Mouse (Mus musculus) G1E (cell line): ENCODE data around the gene Gtpbp3. TPM values are rescaled to one million over a fixed set of nuclear protein-coding genes. Genes with fewer than 3 reads are reported as not detected.

Source experiments
- ATAC-seq: 2 replicates; pipeline ENCODE4 v1.8.0; 2016; ENCODE audit warnings: mild to moderate bottlenecking; ENCODE audit not compliant: insufficient number of reproducible peaks, poor library complexity, low FRiP score, severe bottlenecking; ENCODE audit errors: extremely low read depth
- DNase-seq: peaks from one replicate; pipeline ENCODE4 v3.0.0; 2012; ENCODE audit warnings: low spot score
- H3K27me3 ChIP-seq: 2 replicates; pipeline ENCODE4 v1.6.1; 2012; ENCODE audit warnings: mild to moderate bottlenecking, low read length, inconsistent platforms; ENCODE audit not compliant: insufficient read depth
- H3K36me3 ChIP-seq: replicated peaks from 2 replicates; pipeline ENCODE3; 2012; ENCODE audit warnings: mild to moderate bottlenecking, inconsistent platforms
- H3K4me1 ChIP-seq: 2 replicates; pipeline ENCODE4 v1.6.1; 2012; ENCODE audit warnings: low read depth, low read length, inconsistent platforms, mixed read lengths; ENCODE audit not compliant: insufficient read depth
- H3K4me3 ChIP-seq: 2 replicates; pipeline ENCODE4 v1.5.1; 2012; ENCODE audit warnings: low read depth, mild to moderate bottlenecking, inconsistent platforms, low read length, moderate library complexity, mixed read lengths
- H3K9me3 ChIP-seq: replicated peaks from 2 replicates; pipeline ENCODE4 v1.6.1; 2012; ENCODE audit warnings: inconsistent platforms
- CTCF ChIP-seq: IDR thresholded peaks from 2 replicates; pipeline ENCODE4 v1.5.1; 2012; ENCODE audit warnings: low read depth, low read length, inconsistent platforms, mixed read lengths
- GATA1 ChIP-seq: IDR thresholded peaks from 2 replicates; pipeline ENCODE4 v1.6.1; 2012; ENCODE audit warnings: borderline replicate concordance, low read length, inconsistent platforms, mixed read lengths
- GATA2 ChIP-seq: IDR thresholded peaks from 2 replicates; pipeline ENCODE4 v1.6.1; 2012; ENCODE audit warnings: low read depth, low read length, inconsistent platforms, borderline replicate concordance
- POLR2AphosphoS5 ChIP-seq: IDR thresholded peaks from 2 replicates; pipeline ENCODE4 v1.6.1; 2012; ENCODE audit warnings: low read depth, low read length, inconsistent platforms; ENCODE audit not compliant: insufficient replicate concordance
- TAL1 ChIP-seq: conservative IDR thresholded peaks from 2 replicates; pipeline ENCODE4 v1.6.1; 2012; ENCODE audit warnings: low read depth, low read length, inconsistent platforms, mixed read lengths
- polyA plus RNA-seq: library from polyadenylated mRNA; stranded (reverse); fragments of >175 nt; gene quantifications from 2 replicates; pipeline ENCODE4 v1.2.3, GENCODE M21; 2012
- total RNA-seq, 2 experiments: library from RNA; stranded (forward) in 1 of 2; stranded (reverse) in 1 of 2; fragments of 200-1000 nt in 1 of 2; fragments of >200 nt in 1 of 2; fragmentation: Nextera tagmentation in 1 of 2; gene quantifications; 2 replicates each; pipeline ENCODE4 v1.2.3; 2014 to 2017

The Gtpbp3 gene
- total and polyA plus RNA-seq, 3 experiments, result 6.4 to 26.1 (median 14.6) TPM

DNA sequence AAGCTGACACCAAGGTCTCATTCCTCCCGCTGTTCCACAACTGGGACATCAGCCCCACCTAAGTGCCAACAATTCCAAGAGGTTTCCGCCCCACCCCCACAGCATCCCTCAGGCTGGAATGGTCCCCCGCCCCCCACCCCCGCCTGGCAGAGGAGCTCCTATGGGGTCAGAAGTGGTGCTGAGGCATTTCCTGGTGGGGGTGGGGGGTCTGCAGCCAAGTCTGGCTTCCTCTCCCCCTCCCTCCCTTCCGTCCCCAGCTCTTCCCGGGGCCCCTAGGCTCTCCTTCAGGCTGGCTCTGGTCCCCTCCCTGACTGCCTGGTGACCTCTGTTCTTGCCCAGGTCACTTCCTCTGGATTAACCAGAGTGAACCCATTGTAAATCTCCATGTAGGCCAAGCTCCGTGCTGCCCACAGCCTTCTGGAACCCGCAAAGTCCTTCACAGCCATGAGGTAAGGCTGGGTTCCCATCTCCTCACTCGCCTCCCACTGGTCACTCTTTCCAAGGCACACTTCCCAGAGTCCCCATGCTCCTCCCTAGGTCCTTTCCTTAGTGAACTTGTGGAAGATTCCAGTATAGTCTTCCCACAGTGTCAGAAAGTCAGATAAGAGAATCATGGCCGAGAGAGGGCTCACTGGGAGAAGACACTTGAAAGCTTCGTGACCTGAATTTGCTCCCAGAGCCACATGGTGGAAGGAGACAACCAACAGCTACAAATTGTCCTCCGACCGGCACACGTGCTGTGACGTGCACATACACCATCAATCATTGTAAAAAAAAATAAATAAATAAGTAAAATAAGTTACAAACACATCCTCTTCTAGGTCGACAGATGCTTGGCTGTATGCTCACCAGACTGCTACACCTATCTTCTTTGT lies 11.2 kb downstream of the Gtpbp3 start:
- DNase-seq, result no peak
- H3K4me3 ChIP-seq, result no peak overlapping the region
- H3K9me3 ChIP-seq, result no peaks in the 10 kb centered on the region
- no peak for ATAC-seq
- H3K36me3 ChIP-seq, result peaks cover 25% of the 10 kb centered on the region
- H3K27me3 ChIP-seq, result no peaks in the 10 kb centered on the region
- TF ChIP-seq GATA1 (no peak), CTCF (no peak), GATA2 (no peak), TAL1 (no peak), POLR2AphosphoS5 (no peak)
- H3K4me1 ChIP-seq, result peaks cover 4% of the 10 kb centered on the region; the same call in 1 of the 2 replicates

DNA sequence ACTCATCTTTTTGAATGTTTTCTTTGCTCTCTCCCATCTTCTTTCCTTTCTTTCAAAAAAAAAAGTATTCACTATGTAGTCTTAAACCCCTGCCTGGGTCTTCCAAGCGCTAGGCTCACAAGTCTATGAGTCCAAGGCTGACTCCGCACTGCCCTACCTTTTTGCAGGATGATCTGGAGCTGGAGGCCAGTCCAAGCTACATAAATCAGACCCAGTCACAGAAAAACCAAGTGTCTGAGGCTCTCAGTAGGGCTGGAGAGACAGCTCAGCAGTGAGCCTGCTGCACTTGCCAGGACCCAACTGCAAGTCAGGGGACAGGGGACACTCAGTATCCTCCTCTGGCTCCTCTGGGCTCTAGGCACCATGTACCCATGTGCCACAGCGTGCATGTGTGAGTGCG lies 16.4 kb downstream of the Gtpbp3 start:
- Histone ChIP-seq H3K4me3 (no peak overlapping the region), H3K4me1 (no peaks in the 10 kb centered on the region; the same call in 1 of the 2 replicates), H3K9me3 (no peaks in the 10 kb centered on the region), H3K27me3 (peaks cover 31% of the 10 kb centered on the region), H3K36me3 (no peaks in the 10 kb centered on the region)
- ATAC-seq (no peak), DNase-seq (no peak)
- TF ChIP-seq POLR2AphosphoS5, result no peak

DNA sequence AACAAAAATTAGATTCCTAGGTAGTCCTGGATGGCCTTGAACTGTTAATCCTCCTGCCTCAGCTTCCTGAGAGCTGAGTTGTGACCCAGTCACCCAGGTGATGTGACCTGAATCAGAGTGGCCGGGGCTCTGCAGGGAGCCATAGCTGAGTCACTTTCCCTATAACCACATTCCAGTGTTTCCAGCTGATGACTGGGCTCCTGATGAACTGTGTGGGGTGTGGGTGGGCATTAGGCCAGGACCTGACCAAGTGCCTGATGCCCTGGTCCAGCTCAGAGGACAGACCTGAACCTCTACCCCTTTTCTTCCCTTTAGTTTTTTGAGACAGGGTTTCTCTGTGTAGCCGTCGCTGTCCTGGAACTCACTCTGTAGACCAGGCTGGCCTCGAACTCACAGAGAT lies 17.4 kb downstream of the Gtpbp3 start:
- no peak for TF ChIP-seq GATA1
- TF ChIP-seq CTCF, result no peak
- no peak for TF ChIP-seq POLR2AphosphoS5
- TF ChIP-seq TAL1, result no peak
- TF ChIP-seq GATA2, result no peak
- no peak overlapping the region for H3K4me3 ChIP-seq
- DNase-seq (no peak), ATAC-seq (no peak)
- H3K4me1 ChIP-seq, result no peaks in the 10 kb centered on the region; the same call in 1 of the 2 replicates
- H3K36me3 ChIP-seq, result no peaks in the 10 kb centered on the region
- peaks cover 39% of the 10 kb centered on the region for H3K27me3 ChIP-seq
- H3K9me3 ChIP-seq, result no peaks in the 10 kb centered on the region

DNA sequence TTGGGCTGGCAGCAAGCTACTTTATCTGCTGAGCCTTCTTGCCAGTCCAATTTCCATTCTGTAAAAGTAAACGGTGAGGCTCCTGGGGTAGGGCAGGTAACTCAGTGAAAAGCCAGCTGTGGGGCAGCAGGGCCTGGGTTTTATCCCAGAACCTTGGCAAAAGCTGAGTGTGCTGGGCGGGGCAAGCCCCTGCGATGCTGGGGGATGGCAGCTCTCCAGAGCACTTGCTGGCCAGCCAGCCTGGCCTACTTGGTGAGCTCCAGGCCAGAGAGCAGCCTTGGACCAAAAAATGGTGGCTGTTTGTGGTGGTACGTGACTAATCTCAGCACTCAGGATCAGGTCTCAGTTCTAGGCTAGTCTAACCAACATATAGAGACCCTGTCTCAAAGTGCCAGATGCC lies 18.1 kb downstream of the Gtpbp3 start:
- Histone ChIP-seq H3K36me3 (no peaks in the 10 kb centered on the region), H3K4me1 (no peaks in the 10 kb centered on the region; the same call in 1 of the 2 replicates), H3K27me3 (peaks cover 42% of the 10 kb centered on the region), H3K4me3 (no peak overlapping the region), H3K9me3 (no peaks in the 10 kb centered on the region)
- DNase-seq, result no peak
- no peak for TF ChIP-seq GATA1
- TF ChIP-seq CTCF, result no peak
- no peak for TF ChIP-seq GATA2
- no peak for TF ChIP-seq TAL1
- TF ChIP-seq POLR2AphosphoS5, result no peak
- no peak for ATAC-seq

GRCm38 (mm10) chr8:71507589-71508104 lies 19.7 kb downstream of the Gtpbp3 start:
- Histone ChIP-seq H3K36me3 (no peaks in the 10 kb centered on the region), H3K4me1 (peaks cover 13% of the 10 kb centered on the region), H3K4me3 (0 out of 2 replicates have a peak overlapping the region, but pooled peaks have one; percentile 30), H3K27me3 (peaks cover 53% of the 10 kb centered on the region), H3K9me3 (no peaks in the 10 kb centered on the region)
- TF ChIP-seq GATA1 (no peak), POLR2AphosphoS5 (no peak), CTCF (no peak), GATA2 (no peak), TAL1 (no peak)
- DNase-seq (no peak), ATAC-seq (no peak)

DNA sequence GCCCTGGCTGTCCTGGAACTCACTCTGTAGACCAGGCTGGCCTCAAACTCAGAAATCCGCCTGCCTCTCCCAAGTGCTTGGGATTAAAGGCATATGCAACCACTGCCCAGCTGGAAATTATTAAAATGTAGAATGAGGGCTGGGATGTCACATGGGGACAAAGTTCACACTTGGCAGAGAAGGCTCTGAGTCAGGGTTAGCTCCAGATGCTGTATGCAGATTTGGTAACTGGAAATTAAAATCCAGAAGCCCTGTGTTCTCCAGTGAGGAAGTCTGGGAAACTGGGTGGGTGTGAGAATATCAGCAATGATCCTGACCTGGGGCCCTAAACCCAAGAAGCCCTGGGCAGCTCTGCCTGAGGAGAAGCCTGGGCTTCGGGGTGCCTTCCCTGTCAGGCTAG lies 21.4 kb downstream of the Gtpbp3 start:
- H3K4me3 ChIP-seq, result no peak overlapping the region
- ATAC-seq (no peak), DNase-seq (no peak)
- TF ChIP-seq POLR2AphosphoS5 (no peak), TAL1 (no peak), CTCF (no peak), GATA2 (no peak), GATA1 (no peak)
- peaks cover 60% of the 10 kb centered on the region for H3K27me3 ChIP-seq
- H3K4me1 ChIP-seq, result peaks cover 17% of the 10 kb centered on the region
- H3K36me3 ChIP-seq, result no peaks in the 10 kb centered on the region
- H3K9me3 ChIP-seq, result no peaks in the 10 kb centered on the region
